Mouse (Mus musculus) small intestine, adult 2 months (tissue): ENCODE results near the gene Klf7.

ENCODE experiments used
- CTCF ChIP-seq: fragments of 200-500 bp; IDR thresholded peaks from 2 replicates; pipeline ENCODE4 v1.5.1; 2012; ENCODE audit warnings: low read depth, mild to moderate bottlenecking, control low read depth, inconsistent platforms, low read length, moderate library complexity, mixed read lengths; ENCODE audit not compliant: insufficient replicate concordance, insufficient read length; ENCODE audit errors: extremely low read depth
- POLR2A ChIP-seq: fragments of 200-500 bp; IDR thresholded peaks from 2 replicates; pipeline ENCODE4 v1.6.1; 2012; ENCODE audit warnings: low read depth, mild to moderate bottlenecking, control low read depth, inconsistent platforms, low read length, moderate library complexity

DNA sequence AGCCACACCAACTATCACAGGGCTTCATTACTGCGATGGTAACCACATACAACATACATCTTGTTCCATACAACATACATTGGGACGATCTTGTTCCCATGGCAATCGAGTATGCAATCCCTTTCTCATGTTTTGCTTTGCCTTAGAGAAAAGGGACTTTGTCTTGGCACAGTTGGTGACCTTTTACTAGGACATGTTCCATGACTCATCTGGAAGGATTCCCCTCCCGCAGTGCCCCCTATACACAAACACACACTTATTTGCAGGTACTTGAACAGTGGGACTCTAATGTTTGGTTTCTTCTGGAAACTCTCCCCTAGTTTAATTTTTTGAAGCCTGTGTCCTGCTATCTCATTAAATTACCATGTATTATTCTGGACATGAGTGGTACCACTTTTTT lies 123.2 kb downstream of the Klf7 start:
- TF ChIP-seq CTCF, result no peak
- TF ChIP-seq POLR2A, result no peak
